Mouse (Mus musculus) adrenal gland, postnatal 0 days (tissue): ENCODE measurements around the gene Musk. TPM values are rescaled to one million over a fixed set of nuclear protein-coding genes. Genes with fewer than 3 reads are reported as not detected.

Experiments used
- polyA plus RNA-seq: library from polyadenylated mRNA; unstranded; fragments of >200 nt; fragmentation: Nextera tagmentation; extraction: Ambion mirVana; gene quantifications from 2 replicates; pipeline ENCODE4 v1.2.1, GENCODE M21; 2015

Musk gene
- 0.40 and 0.65 TPM in 2 replicates for polyA plus RNA-seq

GRCm38 (mm10) chr4:58285687-58286086 lies at the start of gene Musk:
Gene Musk, plus strand, starts transcription at chr4:58285960.

Other genes starting within 250 kb of the Musk start
- 1.4 and 1.5 TPM in 2 replicates for gene Svep1, start 79.1 kb upstream of the Musk start, polyA plus RNA-seq